Mouse (Mus musculus) liver, embryonic 14.5 days (tissue): ENCODE results near the gene Cd82. TPM values are rescaled to one million over a fixed set of nuclear protein-coding genes. Genes with fewer than 3 reads are reported as not detected.

Experiments
- ATAC-seq: fragments of 200-750 bp; cut with Nextera tagmentation; 2 replicates; pipeline ENCODE4 v1.8.0; 2017; ENCODE audit warnings: moderate number of reproducible peaks, mild to moderate bottlenecking, moderate library complexity; ENCODE audit not compliant: insufficient read depth
- DNase-seq, 3 experiments: peaks; one replicate each; pipeline ENCODE4 v3.0.0-alpha.2; 2012 to 2013; ENCODE audit warnings: low read depth in 3 of 3, low spot score in 3 of 3
- H3K27ac ChIP-seq: fragments of 300-500 bp; sonication (generic); 2 replicates; pipeline ENCODE4 v1.5.1; 2014; ENCODE audit warnings: moderate library complexity, mild to moderate bottlenecking, control low read depth, inconsistent platforms
- H3K27me3 ChIP-seq: fragments of 300-500 bp; sonication (generic); 2 replicates; pipeline ENCODE4 v1.6.1; 2014; ENCODE audit warnings: mild to moderate bottlenecking, low read length, moderate library complexity; ENCODE audit not compliant: control insufficient read depth, insufficient read depth
- H3K36me3 ChIP-seq: fragments of 300-500 bp; sonication (generic); replicated peaks from 2 replicates; pipeline ENCODE4 v1.6.1; 2014; ENCODE audit warnings: low read depth; ENCODE audit not compliant: control insufficient read depth, insufficient read depth
- H3K4me1 ChIP-seq, 2 experiments: fragments of 200-500 bp in 1 of 2; fragments of 300-500 bp in 1 of 2; sonication (generic) in 1 of 2; replicated peaks; 2 replicates each; pipeline ENCODE4 v1.6.1; 2012 to 2014; ENCODE audit warnings: antibody characterized with exemption in 1 of 2, inconsistent platforms in 1 of 2, low read length in 1 of 2; ENCODE audit not compliant: control insufficient read depth in 2 of 2, insufficient read depth in 2 of 2
- H3K4me2 ChIP-seq: fragments of 300-500 bp; sonication (generic); 2 replicates; pipeline ENCODE4 v1.6.1; 2014; ENCODE audit warnings: low read depth, mild to moderate bottlenecking, control low read depth, moderate library complexity
- H3K4me3 ChIP-seq, 2 experiments: fragments of 200-500 bp in 1 of 2; fragments of 300-500 bp in 1 of 2; sonication (generic) in 1 of 2; 2 replicates each; pipeline ENCODE4 v1.5.1; 2012 to 2014; ENCODE audit warnings: low read depth in 2 of 2, low read length in 2 of 2, mild to moderate bottlenecking in 2 of 2, control low read depth in 1 of 2, inconsistent platforms in 1 of 2, moderate library complexity in 1 of 2; ENCODE audit not compliant: insufficient read depth in 1 of 2
- H3K9ac ChIP-seq: fragments of 300-500 bp; sonication (generic); replicated peaks from 2 replicates; pipeline ENCODE4 v1.6.1; 2014; ENCODE audit warnings: mild to moderate bottlenecking, control low read depth, moderate library complexity
- H3K9me3 ChIP-seq: fragments of 300-500 bp; sonication (generic); 2 replicates; pipeline ENCODE4 v1.6.1; 2016; ENCODE audit warnings: low read length, mixed read lengths; ENCODE audit not compliant: control insufficient read depth
- CTCF ChIP-seq: IDR thresholded peaks from 2 replicates; pipeline ENCODE4 v1.5.1; 2016; ENCODE audit warnings: antibody characterized with exemption, low read depth, control low read depth
- EP300 ChIP-seq: IDR thresholded peaks from 2 replicates; pipeline ENCODE4 v1.6.1; 2016; ENCODE audit warnings: antibody characterized with exemption, low read depth
- WGBS: fragments of 180-500 bp; shearing (Covaris S2); extraction: QIAGEN DNeasy Blood & Tissue Kit; methylation state at CpG from one replicate; pipeline ENCODE4 v1.1.7; 2014; ENCODE audit not compliant: insufficient replicate concordance; 5-methylcytosine and 5-hydroxymethylcytosine counted together
- polyA plus RNA-seq, 2 experiments: library from polyadenylated mRNA; depleted of rRNA in 1 of 2; stranded (reverse) in 1 of 2; unstranded in 1 of 2; fragments of >200 nt; fragmentation: Nextera tagmentation in 1 of 2; extraction: Ambion mirVana in 1 of 2; gene quantifications; 2 replicates each; pipeline versions ENCODE4 v1.2.1 to v1.2.3; 2012 to 2014

The Cd82 gene
- polyA plus RNA-seq, 2 experiments: 58.6 to 72.2 TPM

- Histone ChIP-seq H3K4me1 (no peaks in the 10 kb centered on the region; a peak in 1 of 4 replicates), H3K27ac (no peak overlapping the region), H3K9ac (no peak overlapping the region), H3K27me3 (no peaks in the 10 kb centered on the region), H3K9me3 (no peaks in the 10 kb centered on the region), H3K36me3 (peaks cover 48% of the 10 kb centered on the region), H3K4me3 (no peak overlapping the region), H3K4me2 (no peak overlapping the region)
- ATAC-seq: no peak
- DNase-seq: no peak
- no peak for TF ChIP-seq EP300
- no peak for TF ChIP-seq CTCF
- 79% methylated on average over 6 of the region's 6 CpGs for WGBS
Measured at GRCm38 (mm10) chr2:93432600-93433389, 30.1 kb downstream of the Cd82 start.

GRCm38 (mm10) chr2:93431575-93432325 is 31.2 kb downstream of the Cd82 start:
- 42% methylated on average over 5 of the region's 5 CpGs for WGBS
- H3K36me3 ChIP-seq: peaks cover 45% of the 10 kb centered on the region
- H3K27me3 ChIP-seq: no peaks in the 10 kb centered on the region
- H3K9me3 ChIP-seq: no peaks in the 10 kb centered on the region
- H3K9ac ChIP-seq: no peak overlapping the region
- H3K4me3 ChIP-seq: no peak overlapping the region
- no peaks in the 10 kb centered on the region; a peak in 1 of 4 replicates for H3K4me1 ChIP-seq
- DNase-seq: no peak
- TF ChIP-seq CTCF (no peak), EP300 (no peak)
- H3K27ac ChIP-seq: no peak overlapping the region
- H3K4me2 ChIP-seq: no peak overlapping the region
- no peak for ATAC-seq

GRCm38 (mm10) chr2:93430993-93431392 is 31.9 kb downstream of the Cd82 start:
- H3K4me1 ChIP-seq: no peaks in the 10 kb centered on the region; a peak in 1 of 4 replicates
- peaks cover 45% of the 10 kb centered on the region for H3K36me3 ChIP-seq
- H3K27ac ChIP-seq: no peak overlapping the region
- H3K27me3 ChIP-seq: no peaks in the 10 kb centered on the region
- ATAC-seq: no peak
- H3K9ac ChIP-seq: no peak overlapping the region
- 81% methylated on average over 5 of the region's 5 CpGs for WGBS
- TF ChIP-seq EP300: no peak
- no peak for TF ChIP-seq CTCF
- no peaks in the 10 kb centered on the region for H3K9me3 ChIP-seq
- DNase-seq: no peak
- no peak overlapping the region for H3K4me3 ChIP-seq
- H3K4me2 ChIP-seq: no peak overlapping the region

GRCm38 (mm10) chr2:93428004-93428531 is 34.9 kb downstream of the Cd82 start:
- ATAC-seq (no peak), DNase-seq (no peak)
- TF ChIP-seq EP300 (no peak), CTCF (no peak)
- no peak overlapping the region for H3K4me2 ChIP-seq
- no peaks in the 10 kb centered on the region for H3K9me3 ChIP-seq
- WGBS: 17% methylated on average over 11 of the region's 11 CpGs
- no peaks in the 10 kb centered on the region for H3K27me3 ChIP-seq
- no peaks in the 10 kb centered on the region for H3K4me1 ChIP-seq
- no peak overlapping the region for H3K4me3 ChIP-seq
- H3K27ac ChIP-seq: no peak overlapping the region
- no peak overlapping the region for H3K9ac ChIP-seq
- peaks cover 31% of the 10 kb centered on the region for H3K36me3 ChIP-seq
